Mouse (Mus musculus) liver, embryonic 11.5 days (tissue): Measurements from ENCODE around the gene Saxo1. TPM values are rescaled to one million over a fixed set of nuclear protein-coding genes. Genes with fewer than 3 reads are reported as not detected.

Experiments
- ATAC-seq: fragments of 200-750 bp; cut with Nextera tagmentation; replicated peaks from 2 replicates; pipeline ENCODE4 v1.8.0; 2017; ENCODE audit warnings: moderate number of reproducible peaks, mild to moderate bottlenecking, moderate TSS enrichment, moderate library complexity; ENCODE audit not compliant: low FRiP score
- DNase-seq: peaks from one replicate; pipeline ENCODE4 v3.0.0-alpha.2; 2017; ENCODE audit warnings: low spot score
- H3K27ac ChIP-seq: fragments of 300-500 bp; sonication (generic); 2 replicates; pipeline ENCODE4 v1.5.1; 2014; ENCODE audit warnings: mild to moderate bottlenecking, low read depth, low read length, control low read depth
- H3K27me3 ChIP-seq: fragments of 300-500 bp; sonication (generic); replicated peaks from 2 replicates; pipeline ENCODE4 v1.6.1; 2014; ENCODE audit warnings: low read length, mixed read lengths; ENCODE audit not compliant: control insufficient read depth, insufficient read depth
- H3K36me3 ChIP-seq: fragments of 300-500 bp; sonication (generic); 2 replicates; pipeline ENCODE4 v1.6.1; 2014; ENCODE audit warnings: mild to moderate bottlenecking, low read length, moderate library complexity, mixed read lengths; ENCODE audit not compliant: control insufficient read depth, insufficient read depth
- H3K4me1 ChIP-seq: fragments of 300-500 bp; sonication (generic); replicated peaks from 2 replicates; pipeline ENCODE4 v1.6.1; 2014; ENCODE audit warnings: low read length, mixed read lengths; ENCODE audit not compliant: control insufficient read depth, insufficient read depth
- H3K4me2 ChIP-seq: fragments of 300-500 bp; sonication (generic); 2 replicates; pipeline ENCODE4 v1.6.1; 2014; ENCODE audit warnings: mild to moderate bottlenecking, control low read depth, moderate library complexity
- H3K4me3 ChIP-seq: fragments of 300-500 bp; sonication (generic); 2 replicates; pipeline ENCODE4 v1.5.1; 2014; ENCODE audit warnings: low read depth, low read length, control low read depth
- H3K9ac ChIP-seq: fragments of 300-500 bp; sonication (generic); 2 replicates; pipeline ENCODE4 v1.6.1; 2014; ENCODE audit warnings: low read depth, low read length, control low read depth
- H3K9me3 ChIP-seq: fragments of 300-500 bp; sonication (generic); 2 replicates; pipeline ENCODE4 v1.6.1; 2016; ENCODE audit warnings: low read length, inconsistent platforms, mixed read lengths; ENCODE audit not compliant: control insufficient read depth
- WGBS: fragments of 180-500 bp; shearing (Covaris S2); extraction: QIAGEN DNeasy Blood & Tissue Kit; methylation state at CpG from one replicate; pipeline ENCODE4 v1.1.7; 2014; 5-methylcytosine and 5-hydroxymethylcytosine counted together
- polyA plus RNA-seq: library from polyadenylated mRNA; unstranded; fragments of >200 nt; fragmentation: Nextera tagmentation; extraction: Ambion mirVana; gene quantifications from 2 replicates; pipeline ENCODE4 v1.2.1, GENCODE M21; 2014

Saxo1 gene
- polyA plus RNA-seq, 1 experiment from 2014 or later = not detected

GRCm38 (mm10) chr4:86397470-86397869 lies 160.7 kb downstream of the Saxo1 start:
- ATAC-seq (no peak), DNase-seq (no peak)
- H3K27me3 ChIP-seq = no peaks in the 10 kb centered on the region
- H3K36me3 ChIP-seq = no peaks in the 10 kb centered on the region
- H3K4me3 ChIP-seq = no peak overlapping the region
- 81% methylated on average over 2 of the region's 2 CpGs for WGBS
- no peak overlapping the region for H3K9ac ChIP-seq
- H3K4me1 ChIP-seq = no peaks in the 10 kb centered on the region
- H3K4me2 ChIP-seq = no peak overlapping the region
- H3K27ac ChIP-seq = no peak overlapping the region
- no peaks in the 10 kb centered on the region for H3K9me3 ChIP-seq

GRCm38 (mm10) chr4:86396672-86397288 lies 161.3 kb downstream of the Saxo1 start:
- H3K4me3 ChIP-seq = no peak overlapping the region
- WGBS = 59% methylated on average over 7 of the region's 7 CpGs
- no peaks in the 10 kb centered on the region for H3K36me3 ChIP-seq
- DNase-seq = no peak
- H3K27me3 ChIP-seq = no peaks in the 10 kb centered on the region
- no peak overlapping the region for H3K27ac ChIP-seq
- H3K4me2 ChIP-seq = no peak overlapping the region
- H3K9ac ChIP-seq = no peak overlapping the region
- no peak for ATAC-seq
- H3K4me1 ChIP-seq = no peaks in the 10 kb centered on the region
- no peaks in the 10 kb centered on the region for H3K9me3 ChIP-seq

- WGBS = 76% methylated on average over 6 of the region's 6 CpGs
- Histone ChIP-seq H3K4me3 (no peak overlapping the region), H3K27ac (no peak overlapping the region), H3K4me2 (no peak overlapping the region), H3K4me1 (no peaks in the 10 kb centered on the region), H3K36me3 (no peaks in the 10 kb centered on the region), H3K9me3 (no peaks in the 10 kb centered on the region), H3K27me3 (no peaks in the 10 kb centered on the region), H3K9ac (no peak overlapping the region)
- DNase-seq (no peak), ATAC-seq (no peak)
These were observed 162.5 kb downstream of the Saxo1 start for GRCm38 (mm10) chr4:86395636-86396035.

Other genes with a start within 250 kb of the Saxo1 start
- gene Rraga, start 17.3 kb upstream of the Saxo1 start, polyA plus RNA-seq = 62.2 and 63.9 TPM in 2 replicates
- 27.8 and 30.6 TPM in 2 replicates for gene Haus6, start 53.7 kb upstream of the Saxo1 start, polyA plus RNA-seq
- gene Plin2, start 111.7 kb upstream of the Saxo1 start, polyA plus RNA-seq = 161 and 169 TPM in 2 replicates
- 5.8 and 7.0 TPM in 2 replicates for gene Dennd4c, start 190.2 kb upstream of the Saxo1 start, polyA plus RNA-seq